Mouse (Mus musculus): ENCODE measurements at regions not wholly inside any gene's neighbourhood (a gene's known extent, or its start where the extent isn't known, plus 50 kb on each side); places are given as distances from the start of the nearest gene placed in this dataset.

DNA sequence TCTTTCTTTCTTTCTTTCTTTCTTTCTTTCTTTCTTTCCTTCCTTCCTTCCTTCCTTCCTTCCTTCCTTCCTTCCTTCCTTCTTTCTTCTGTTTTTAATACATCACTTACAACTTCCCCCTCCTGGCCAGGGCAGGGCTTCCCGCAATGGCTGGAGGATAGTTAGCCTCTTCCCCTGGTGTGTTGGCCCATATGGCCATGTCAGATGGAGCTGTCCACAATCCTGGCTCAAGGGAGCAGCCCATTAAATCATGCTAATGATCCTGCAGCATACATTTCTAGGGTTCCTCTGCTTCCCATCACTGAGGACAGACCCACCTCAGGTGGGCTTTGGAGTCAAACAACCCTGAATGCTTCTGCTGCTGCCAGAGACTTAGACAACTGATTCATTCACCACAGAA is 121.4 kb downstream of the Rps24 start:
- no peak for TF ChIP-seq POLR2A (IDR thresholded peaks at IDR 0.05; ENCODE audit: control insufficient read depth, low read depth, low read length)
- TF ChIP-seq CTCF (IDR thresholded peaks at IDR 0.05; ENCODE audit: control insufficient read depth, insufficient read depth, insufficient replicate concordance, low read depth, low read length): no peak
